Mouse (Mus musculus) E14TG2a.4 (cell line): Measurements from ENCODE around the gene C77080.

ENCODE experiments used
- H3K27me3 ChIP-seq: 2 replicates; pipeline ENCODE4 v1.6.1; 2014; ENCODE audit warnings: low read length, control low read depth; ENCODE audit not compliant: insufficient read depth
- H3K36me3 ChIP-seq: 2 replicates; pipeline ENCODE4 v1.6.1; 2014; ENCODE audit warnings: low read length, control low read depth; ENCODE audit not compliant: insufficient read depth
- H3K4me1 ChIP-seq: replicated peaks from 2 replicates; pipeline ENCODE4 v1.6.1; 2014; ENCODE audit warnings: low read depth, low read length, control low read depth
- H3K4me3 ChIP-seq: replicated peaks from 2 replicates; pipeline ENCODE4 v1.5.1; 2014; ENCODE audit warnings: mild to moderate bottlenecking, low read length
- H3K9me3 ChIP-seq: 2 replicates; pipeline ENCODE4 v1.6.1; 2014; ENCODE audit warnings: low read length, control low read depth
- CTCF ChIP-seq: conservative IDR thresholded peaks from 2 replicates; pipeline ENCODE4 v1.5.1; 2014; ENCODE audit warnings: low read length
- NANOG ChIP-seq: IDR thresholded peaks from 2 replicates; pipeline ENCODE4 v1.6.1; 2014; ENCODE audit warnings: borderline replicate concordance, low read length, mixed read lengths
- POU5F1 ChIP-seq: IDR thresholded peaks from 2 replicates; pipeline ENCODE4 v1.6.1; 2014; ENCODE audit warnings: low read length, borderline replicate concordance

C77080 gene

DNA sequence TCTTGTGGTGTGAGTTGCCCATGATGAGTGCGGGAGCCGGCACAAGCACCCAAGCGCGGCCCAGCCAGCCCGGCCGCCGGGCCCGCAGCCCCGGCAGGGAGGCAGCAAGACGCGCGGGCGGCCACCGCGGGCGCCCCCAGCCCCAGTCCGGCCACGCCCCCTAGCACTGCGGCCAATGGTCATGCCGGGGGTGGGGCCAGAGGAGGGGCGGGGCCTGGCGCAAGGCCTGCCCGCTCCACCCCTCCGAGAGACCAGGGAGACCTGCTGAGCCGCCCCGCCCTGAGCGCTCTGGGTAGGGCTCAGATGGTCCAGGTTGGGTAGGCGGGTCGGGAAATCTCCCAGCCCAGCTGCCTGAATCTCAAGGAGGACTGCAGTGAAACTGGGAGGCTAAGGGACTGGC, 22.1 kb downstream of the C77080 start:
- Histone ChIP-seq H3K4me3 (peak overlapping the region; percentile 85), H3K36me3 (0 out of 2 replicates have a peak, but pooled peaks cover 2% of the 10 kb centered on the region), H3K27me3 (no peaks in the 10 kb centered on the region), H3K4me1 (peaks cover 92% of the 10 kb centered on the region), H3K9me3 (no peaks in the 10 kb centered on the region)
- TF ChIP-seq POU5F1 (no peak), CTCF (no peak), NANOG (no peak)

DNA sequence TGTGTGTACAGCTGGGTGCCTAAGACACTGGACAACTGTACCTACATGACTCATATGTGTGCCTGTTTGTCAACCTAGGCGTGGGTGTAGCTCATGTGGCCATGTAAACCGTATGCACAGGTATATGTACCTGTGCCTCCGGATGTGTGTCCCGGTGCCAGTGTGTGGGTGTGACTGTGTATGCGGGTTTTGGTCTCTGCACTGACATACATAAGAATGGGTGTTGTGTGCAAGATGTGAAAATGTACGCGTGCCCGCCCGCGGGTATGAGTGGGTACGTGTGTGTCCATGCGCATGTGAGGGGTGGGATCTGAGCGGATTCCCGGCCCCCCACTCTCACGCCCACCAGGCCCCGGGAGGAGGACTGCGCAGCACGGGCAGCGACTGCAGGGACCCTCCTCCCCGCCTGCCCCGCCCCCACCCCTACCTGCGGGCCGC, 22.6 kb downstream of the C77080 start:
- Histone ChIP-seq H3K4me3 (peak overlapping the region; percentile 85), H3K4me1 (peaks cover 93% of the 10 kb centered on the region), H3K9me3 (no peaks in the 10 kb centered on the region), H3K27me3 (no peaks in the 10 kb centered on the region), H3K36me3 (0 out of 2 replicates have a peak, but pooled peaks cover 2% of the 10 kb centered on the region)
- no peak for TF ChIP-seq NANOG
- TF ChIP-seq CTCF, result no peak
- no peak for TF ChIP-seq POU5F1

GRCm38 (mm10) chr4:129237843-129238441, 23.3 kb downstream of the C77080 start:
- TF ChIP-seq POU5F1 (no peak), CTCF (no peak), NANOG (no peak)
- peaks cover 94% of the 10 kb centered on the region for H3K4me1 ChIP-seq
- H3K4me3 ChIP-seq, result peak overlapping the region; percentile 85
- H3K27me3 ChIP-seq, result no peaks in the 10 kb centered on the region
- H3K9me3 ChIP-seq, result no peaks in the 10 kb centered on the region
- H3K36me3 ChIP-seq, result 0 out of 2 replicates have a peak, but pooled peaks cover 2% of the 10 kb centered on the region

- Histone ChIP-seq H3K27me3 (no peaks in the 10 kb centered on the region), H3K4me1 (peaks cover 94% of the 10 kb centered on the region), H3K9me3 (no peaks in the 10 kb centered on the region), H3K36me3 (0 out of 2 replicates have a peak, but pooled peaks cover 2% of the 10 kb centered on the region), H3K4me3 (peak overlapping the region; percentile 85)
- TF ChIP-seq NANOG, result no peak
Observed at GRCm38 (mm10) chr4:129236236-129236813, 24.9 kb downstream of the C77080 start.

DNA sequence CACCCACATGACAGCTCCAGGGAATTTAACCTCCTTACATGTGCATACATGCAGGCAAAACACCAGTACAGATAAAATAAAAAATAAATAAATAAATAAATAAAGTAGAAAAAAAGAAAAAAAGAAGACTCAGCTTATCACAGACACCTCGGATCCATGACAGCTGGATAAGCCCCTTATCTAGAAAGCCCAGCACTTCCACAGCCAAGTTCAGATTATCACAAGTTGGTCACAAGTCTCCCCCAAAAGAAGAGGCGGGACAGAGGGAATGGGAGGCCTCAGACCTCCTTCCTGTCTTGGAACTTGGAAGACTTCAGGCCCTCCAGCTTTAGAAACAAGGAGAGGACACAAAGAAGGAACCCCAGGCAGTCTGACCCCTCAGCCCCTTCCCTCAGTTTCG, 26.1 kb downstream of the C77080 start:
- Histone ChIP-seq H3K4me1 (peaks cover 94% of the 10 kb centered on the region), H3K36me3 (0 out of 2 replicates have a peak, but pooled peaks cover 2% of the 10 kb centered on the region), H3K4me3 (peak overlapping the region; percentile 85; the same call in 1 of the 2 replicates), H3K27me3 (no peaks in the 10 kb centered on the region), H3K9me3 (no peaks in the 10 kb centered on the region)
- TF ChIP-seq NANOG (no peak), CTCF (no peak), POU5F1 (no peak)

DNA sequence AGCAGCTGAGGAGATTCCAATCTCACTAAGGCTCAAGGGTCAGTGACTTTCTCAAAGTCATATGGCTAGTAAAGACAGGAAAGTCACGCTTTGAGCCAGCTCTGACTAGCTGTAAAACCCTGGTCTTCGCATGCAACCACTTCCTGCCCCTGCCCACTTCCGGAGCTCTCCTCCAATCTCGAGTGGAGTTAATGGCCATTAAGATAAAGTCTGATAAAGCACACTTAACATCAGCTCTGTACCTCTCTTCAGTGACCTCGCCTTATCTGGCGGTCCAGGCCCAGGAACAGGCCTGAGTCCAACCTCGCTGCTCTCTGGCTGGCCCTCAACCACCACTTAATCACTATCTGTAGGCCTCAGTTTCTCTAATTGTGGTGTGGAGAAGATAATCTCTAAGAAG, 26.7 kb downstream of the C77080 start:
- Histone ChIP-seq H3K4me1 (peaks cover 94% of the 10 kb centered on the region), H3K27me3 (no peaks in the 10 kb centered on the region), H3K4me3 (no peak overlapping the region), H3K9me3 (no peaks in the 10 kb centered on the region), H3K36me3 (0 out of 2 replicates have a peak, but pooled peaks cover 4% of the 10 kb centered on the region)
- TF ChIP-seq POU5F1 (no peak), CTCF (no peak), NANOG (no peak)

- Histone ChIP-seq H3K4me3 (peak overlapping the region; percentile 77), H3K36me3 (0 out of 2 replicates have a peak, but pooled peaks cover 7% of the 10 kb centered on the region), H3K9me3 (no peaks in the 10 kb centered on the region), H3K4me1 (peaks cover 97% of the 10 kb centered on the region), H3K27me3 (no peaks in the 10 kb centered on the region)
- TF ChIP-seq POU5F1, result no peak
- TF ChIP-seq NANOG, result no peak
- TF ChIP-seq CTCF, result no peak
Observed at GRCm38 (mm10) chr4:129232561-129233360, 28.4 kb downstream of the C77080 start.
